Mouse (Mus musculus) intestine, embryonic 15.5 days (tissue): ENCODE results near the gene Glra4. TPM values are rescaled to one million over a fixed set of nuclear protein-coding genes. Genes with fewer than 3 reads are reported as not detected.
A peak's percentile ranks its signal among the peaks of the same experiment; 100 is the strongest.
"Not testable (repeated sequence)": the region's sequence is repeated elsewhere in the genome, so short reads cannot be mapped to it uniquely, and the experiment has no call there.

Experiments
- ATAC-seq: fragments of 200-750 bp; cut with Nextera tagmentation; 2 replicates; pipeline ENCODE4 v1.8.0; 2017; ENCODE audit warnings: moderate TSS enrichment, moderate library complexity
- H3K27ac ChIP-seq: fragments of 300-500 bp; sonication (generic); 2 replicates; pipeline ENCODE4 v1.5.1; 2015; ENCODE audit warnings: mild to moderate bottlenecking, inconsistent platforms
- H3K27me3 ChIP-seq: fragments of 300-500 bp; sonication (generic); replicated peaks from 2 replicates; pipeline ENCODE4 v1.6.1; 2015; ENCODE audit warnings: inconsistent platforms
- H3K36me3 ChIP-seq: fragments of 300-500 bp; sonication (generic); 2 replicates; pipeline ENCODE4 v1.6.1; 2015; ENCODE audit warnings: inconsistent platforms
- H3K4me1 ChIP-seq: fragments of 300-500 bp; sonication (generic); replicated peaks from 2 replicates; pipeline ENCODE4 v1.6.1; 2015; ENCODE audit warnings: inconsistent platforms
- H3K4me2 ChIP-seq: fragments of 300-500 bp; sonication (generic); replicated peaks from 2 replicates; pipeline ENCODE4 v1.6.1; 2015; ENCODE audit warnings: mild to moderate bottlenecking, inconsistent platforms
- H3K4me3 ChIP-seq: fragments of 300-500 bp; sonication (generic); replicated peaks from 2 replicates; pipeline ENCODE4 v1.5.1; 2015; ENCODE audit warnings: inconsistent platforms
- H3K9ac ChIP-seq: fragments of 300-500 bp; sonication (generic); 2 replicates; pipeline ENCODE4 v1.6.1; 2015; ENCODE audit warnings: inconsistent platforms
- H3K9me3 ChIP-seq: fragments of 300-500 bp; sonication (generic); 2 replicates; pipeline ENCODE4 v1.6.1; 2016; ENCODE audit warnings: inconsistent platforms
- WGBS: fragments of 180-500 bp; shearing (Covaris S2); methylation state at CpG from one replicate; pipeline ENCODE4 v1.1.7; 2015; 5-methylcytosine and 5-hydroxymethylcytosine counted together
- polyA plus RNA-seq: library from polyadenylated mRNA; unstranded; fragments of >200 nt; fragmentation: Nextera tagmentation; extraction: Ambion mirVana; gene quantifications from 2 replicates; pipeline ENCODE4 v1.2.1, GENCODE M21; 2015

Glra4 gene
- polyA plus RNA-seq, 1 experiment from 2014 or later = not detected

DNA sequence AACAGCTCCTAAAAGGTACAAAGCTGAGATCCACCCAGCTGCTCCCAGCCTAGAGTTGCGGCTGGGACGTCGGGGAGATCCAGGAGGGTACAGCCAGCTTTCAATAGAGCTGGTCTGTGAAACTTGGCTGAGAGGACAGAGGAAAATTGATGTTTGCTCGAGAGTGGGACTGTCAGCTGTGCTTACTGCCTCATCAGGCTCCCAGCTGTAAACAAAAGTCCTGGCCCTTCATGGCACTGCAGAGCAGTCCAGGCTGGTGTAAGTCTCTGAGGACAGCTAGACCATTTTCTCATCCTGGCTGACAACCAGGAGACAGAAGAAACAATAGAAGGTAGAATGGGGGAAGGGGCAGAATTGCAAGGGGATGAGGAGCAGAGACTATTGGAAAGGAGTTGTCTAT lies 30.6 kb downstream of the Glra4 start:
- no peak for ATAC-seq
- H3K4me3 ChIP-seq = no peak overlapping the region
- H3K4me2 ChIP-seq = no peak overlapping the region
- no peak overlapping the region for H3K27ac ChIP-seq
- H3K9ac ChIP-seq = no peak overlapping the region
- H3K4me1 ChIP-seq = no peaks in the 10 kb centered on the region
- 79% methylated on average over 4 of the region's 4 CpGs for WGBS
- H3K36me3 ChIP-seq = no peaks in the 10 kb centered on the region
- no peaks in the 10 kb centered on the region for H3K9me3 ChIP-seq
- H3K27me3 ChIP-seq = no peaks in the 10 kb centered on the region

DNA sequence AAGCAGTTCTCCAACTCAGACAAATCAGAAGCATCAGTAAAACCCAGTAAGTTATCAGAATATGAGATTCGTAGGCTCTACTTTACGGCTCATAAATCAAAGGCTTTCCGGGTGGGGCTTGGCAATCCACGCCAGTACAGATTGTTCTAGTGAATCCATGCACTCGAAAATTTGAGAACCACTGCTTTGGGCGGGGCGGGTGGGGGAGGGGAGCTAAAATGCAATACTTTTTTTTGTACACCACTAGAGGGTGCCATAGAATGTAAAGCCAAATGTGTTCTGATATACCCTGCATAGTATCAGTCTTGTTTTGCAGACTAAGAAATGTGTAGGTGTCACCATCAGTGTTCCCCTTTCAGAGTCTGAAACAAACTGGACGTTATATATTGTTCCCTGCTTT lies 35.3 kb downstream of the Glra4 start:
- Histone ChIP-seq H3K36me3 (no peaks in the 10 kb centered on the region), H3K4me1 (no peaks in the 10 kb centered on the region), H3K4me3 (no peak overlapping the region), H3K9ac (no peak overlapping the region), H3K9me3 (no peaks in the 10 kb centered on the region), H3K27me3 (no peaks in the 10 kb centered on the region), H3K4me2 (no peak overlapping the region), H3K27ac (no peak overlapping the region)
- no peak for ATAC-seq
- 65% methylated on average over 8 of the region's 8 CpGs for WGBS

DNA sequence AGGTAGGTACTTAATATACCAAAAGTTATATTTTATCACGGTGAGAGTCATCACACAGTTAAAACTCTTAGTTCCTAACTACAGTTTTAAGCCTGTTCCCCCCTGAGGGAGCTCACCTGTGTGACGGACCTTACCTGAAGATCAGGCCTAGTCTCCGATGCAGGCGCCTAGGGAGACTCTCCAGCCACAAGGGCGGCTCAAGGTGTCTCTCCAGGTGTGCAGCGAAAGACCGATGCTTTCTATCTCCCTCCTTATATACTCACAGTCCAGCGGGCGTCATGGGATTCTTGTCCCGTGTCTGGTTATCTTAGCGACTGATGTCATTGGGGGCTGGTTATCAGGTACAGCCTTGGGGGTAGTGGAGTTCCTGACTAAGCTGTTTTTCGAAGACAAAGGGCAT lies 36.5 kb downstream of the Glra4 start, which contains the start of gene Morf4l2:
Gene Morf4l2, minus strand, starts transcription at position 232 of the 400 bp plus-strand sequence.
- Histone ChIP-seq H3K4me1 (no peaks in the 10 kb centered on the region), H3K27me3 (no peaks in the 10 kb centered on the region), H3K27ac (peak within 1 kb of the TSS; percentile 88), H3K4me3 (peak within 1 kb of the TSS; percentile 44), H3K36me3 (no peaks in the 10 kb centered on the region), H3K9ac (peak within 1 kb of the TSS; percentile 53), H3K4me2 (peak within 1 kb of the TSS; percentile 48), H3K9me3 (no peaks in the 10 kb centered on the region)
- 82% methylated on average over 12 of the region's 12 CpGs for WGBS
- ATAC-seq = no peak

DNA sequence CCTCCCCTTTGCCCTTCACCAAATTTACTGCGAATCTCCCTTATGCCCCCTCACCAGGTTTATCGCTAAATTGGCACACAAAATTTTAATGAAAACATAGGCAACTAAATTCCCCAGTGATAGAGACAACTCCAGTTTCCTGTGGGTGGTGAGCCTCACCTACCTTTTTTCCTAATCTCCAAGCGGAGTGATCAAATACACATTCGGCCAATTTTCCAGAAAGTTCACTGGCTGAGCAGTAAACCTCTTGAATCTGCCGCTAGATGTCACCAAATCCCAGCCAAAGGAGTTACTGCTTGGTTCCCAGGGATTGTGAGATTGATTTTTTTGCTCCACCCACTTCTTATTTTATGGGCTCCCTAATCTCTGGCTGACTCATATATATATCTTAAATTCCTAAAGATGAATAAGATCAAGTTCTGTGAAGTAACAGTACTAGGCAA lies 37.3 kb downstream of the Glra4 start:
- Histone ChIP-seq H3K36me3 (no peaks in the 10 kb centered on the region), H3K27me3 (no peaks in the 10 kb centered on the region), H3K9ac (peak overlapping the region; percentile 53), H3K4me2 (peak overlapping the region; percentile 48), H3K9me3 (no peaks in the 10 kb centered on the region), H3K4me3 (peak overlapping the region; percentile 44), H3K4me1 (no peaks in the 10 kb centered on the region), H3K27ac (peak overlapping the region; percentile 88)
- WGBS = 33% methylated on average over 5 of the region's 5 CpGs
- ATAC-seq = no peak

DNA sequence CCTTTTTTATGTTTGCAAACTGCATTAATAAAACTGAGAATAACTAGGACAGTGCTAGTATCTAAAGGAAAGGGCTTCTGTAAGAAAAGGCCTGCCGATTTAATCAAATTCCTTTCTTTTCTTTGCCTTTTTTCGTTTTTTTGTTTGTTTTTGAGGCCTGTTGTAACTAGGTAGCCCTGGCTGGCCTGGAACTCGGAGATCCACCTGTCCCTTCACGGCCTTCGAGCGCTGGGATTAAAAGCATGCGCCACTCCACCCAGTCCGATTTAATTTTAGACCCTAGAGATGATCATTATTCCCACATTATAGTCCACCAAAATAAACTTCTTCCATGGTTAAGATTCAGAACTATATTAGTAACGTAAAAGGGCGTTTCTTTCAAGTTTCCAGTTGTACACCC lies 37.7 kb downstream of the Glra4 start:
- ATAC-seq = no peak
- WGBS = 30% methylated on average over 10 of the region's 10 CpGs
- no peaks in the 10 kb centered on the region for H3K27me3 ChIP-seq
- H3K36me3 ChIP-seq = no peaks in the 10 kb centered on the region
- H3K9ac ChIP-seq = peak overlapping the region; percentile 53
- H3K4me1 ChIP-seq = no peaks in the 10 kb centered on the region
- no peaks in the 10 kb centered on the region for H3K9me3 ChIP-seq
- peak overlapping the region; percentile 48 for H3K4me2 ChIP-seq
- H3K4me3 ChIP-seq = peak overlapping the region; percentile 44
- H3K27ac ChIP-seq = peak overlapping the region; percentile 88

DNA sequence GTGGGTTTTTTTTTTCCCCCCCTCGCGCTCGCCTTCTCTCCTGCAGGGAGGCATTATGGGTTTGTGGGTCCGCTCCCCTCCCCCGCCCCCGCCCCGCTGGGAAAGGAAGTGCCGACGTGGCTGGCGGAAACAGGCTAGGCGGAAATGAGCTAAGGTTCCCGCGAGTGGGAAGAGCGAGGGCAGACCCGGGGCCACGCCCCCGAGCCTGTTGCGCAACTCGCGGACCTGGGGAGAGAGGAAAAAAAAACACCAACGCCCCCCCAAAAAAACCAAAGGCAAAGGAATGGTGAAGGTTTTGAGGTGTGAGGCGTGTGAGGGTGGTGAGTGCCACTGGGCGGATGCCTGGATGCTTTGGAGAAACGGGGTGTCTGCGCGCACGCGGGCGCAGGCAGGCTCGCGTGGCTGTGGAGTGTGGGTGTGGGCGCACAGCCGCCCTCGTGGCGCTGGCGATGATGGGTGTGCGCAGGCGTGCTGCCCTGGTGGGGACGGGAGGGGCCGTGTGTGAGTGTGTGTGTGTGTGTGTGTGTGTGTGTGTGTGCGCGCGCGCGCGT lies 38.2 kb downstream of the Glra4 start:
- no peaks in the 10 kb centered on the region for H3K4me1 ChIP-seq
- H3K9me3 ChIP-seq = no peaks in the 10 kb centered on the region
- peak overlapping the region; percentile 88 for H3K27ac ChIP-seq
- WGBS = 19% methylated on average over 46 of the region's 46 CpGs
- peak; percentile 88 for ATAC-seq
- peak overlapping the region; percentile 53 for H3K9ac ChIP-seq
- H3K4me3 ChIP-seq = peak overlapping the region; percentile 44
- H3K4me2 ChIP-seq = peak overlapping the region; percentile 48
- H3K27me3 ChIP-seq = no peaks in the 10 kb centered on the region
- H3K36me3 ChIP-seq = no peaks in the 10 kb centered on the region

DNA sequence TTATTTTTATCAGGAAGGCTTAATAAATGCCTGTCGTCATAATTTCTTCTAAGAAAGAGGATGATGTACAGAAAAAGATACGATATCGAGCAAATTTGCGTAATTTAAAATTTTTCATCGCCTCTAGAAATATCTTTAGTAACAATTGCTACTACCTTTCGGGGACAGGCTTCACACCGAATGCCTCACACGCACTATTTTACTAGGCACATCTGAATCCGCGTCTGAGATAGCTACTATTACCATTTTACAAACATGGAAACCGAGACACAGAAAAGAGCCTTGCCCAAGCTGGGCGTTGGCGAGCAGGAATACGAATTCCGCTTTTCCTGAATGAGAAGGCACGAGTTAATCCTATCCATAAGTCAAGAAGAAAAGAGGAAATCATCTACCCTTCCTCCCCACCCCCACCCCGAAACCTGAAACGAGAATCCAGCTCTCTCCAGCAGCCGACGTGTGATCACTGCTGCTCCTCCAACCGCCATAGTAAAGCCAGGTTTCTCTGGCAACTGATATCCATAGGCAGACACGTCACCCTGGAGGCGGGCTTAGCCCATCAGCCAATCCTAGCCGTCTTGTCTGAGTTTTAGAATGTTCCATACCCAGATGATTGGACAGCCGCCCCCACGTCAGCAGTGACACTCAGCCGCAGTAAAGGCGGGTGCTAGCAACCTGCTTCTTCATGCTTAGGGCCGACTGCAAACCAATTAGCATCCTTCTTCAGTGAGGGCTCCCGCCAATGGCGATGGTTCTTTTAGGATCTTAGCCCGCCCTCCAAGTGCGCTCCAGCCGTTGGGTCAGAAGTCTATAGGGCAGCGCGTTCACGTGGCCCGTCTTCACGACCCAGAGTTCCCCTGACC lies 38.9 kb downstream of the Glra4 start:
- Histone ChIP-seq H3K36me3 (no peaks in the 10 kb centered on the region), H3K4me3 (peak overlapping the region; percentile 45), H3K27ac (peak overlapping the region; percentile 88), H3K9me3 (no peaks in the 10 kb centered on the region), H3K9ac (peak overlapping the region; percentile 47), H3K4me1 (no peaks in the 10 kb centered on the region), H3K27me3 (no peaks in the 10 kb centered on the region), H3K4me2 (no peak overlapping the region)
- WGBS = 22% methylated on average over 39 of the region's 39 CpGs
- peak; percentile 97 for ATAC-seq

DNA sequence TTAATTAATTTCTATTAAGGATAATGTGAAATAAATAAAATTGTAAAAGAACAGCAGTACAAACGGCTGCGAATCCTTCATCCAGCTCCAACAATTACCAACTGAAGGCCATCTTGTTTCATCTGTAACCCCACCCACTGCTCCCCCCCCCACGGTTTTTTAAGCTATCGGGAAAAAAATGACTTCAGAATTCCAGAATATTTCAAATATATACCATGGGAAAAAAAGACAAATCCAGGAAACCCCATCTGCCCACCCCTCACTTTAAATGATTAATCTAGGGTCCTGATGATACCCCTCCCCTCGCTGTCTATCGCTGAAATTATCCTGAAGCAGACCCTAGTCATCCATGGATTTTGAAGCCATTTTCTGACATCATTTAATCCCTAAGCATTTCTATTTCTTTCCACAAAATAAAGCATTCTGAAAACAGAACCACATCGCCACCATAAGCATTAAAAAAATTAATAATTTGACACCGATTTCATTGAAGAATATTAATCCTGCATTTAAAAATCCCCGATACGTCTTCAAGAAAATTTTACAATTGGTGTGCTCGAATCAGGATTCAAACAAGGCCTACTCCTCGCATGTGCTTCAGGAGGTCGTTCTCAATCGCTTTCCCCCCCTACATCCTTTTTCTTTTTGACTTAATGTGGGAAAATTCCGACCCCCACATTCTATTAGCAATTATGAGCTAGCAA lies 39.7 kb downstream of the Glra4 start:
- Histone ChIP-seq H3K4me1 (no peaks in the 10 kb centered on the region), H3K4me3 (peak overlapping the region; percentile 45), H3K36me3 (no peaks in the 10 kb centered on the region), H3K9me3 (no peaks in the 10 kb centered on the region), H3K4me2 (0 out of 2 replicates have a peak overlapping the region, but pooled peaks have one; percentile 6), H3K27ac (no peak overlapping the region), H3K27me3 (no peaks in the 10 kb centered on the region), H3K9ac (peak overlapping the region; percentile 47)
- 24% methylated on average over 15 of the region's 15 CpGs for WGBS
- ATAC-seq = no peak

DNA sequence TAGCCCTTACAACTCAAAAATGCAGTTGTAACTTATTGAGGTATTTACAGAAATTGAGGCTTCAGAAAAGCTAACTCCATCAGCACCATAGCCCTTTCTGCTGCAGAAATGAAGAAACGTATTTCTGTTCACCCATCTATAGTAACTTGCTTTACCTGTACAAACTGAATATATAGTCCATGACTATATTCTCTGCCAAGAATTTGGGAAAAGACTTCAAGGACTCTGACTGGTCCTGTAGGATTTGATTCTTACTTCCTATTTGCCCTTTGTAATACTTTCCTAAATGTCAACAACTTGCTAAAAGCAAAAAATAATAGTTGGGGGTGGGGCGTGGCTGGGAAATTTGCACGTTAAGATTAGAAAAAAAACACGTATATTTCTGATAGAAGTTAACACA lies 47.9 kb downstream of the Glra4 start:
- H3K4me1 ChIP-seq = no peaks in the 10 kb centered on the region
- no peak overlapping the region for H3K4me3 ChIP-seq
- H3K9me3 ChIP-seq = no peaks in the 10 kb centered on the region
- WGBS = 85% methylated on average over 4 of the region's 4 CpGs
- no peaks in the 10 kb centered on the region for H3K36me3 ChIP-seq
- no peak overlapping the region for H3K4me2 ChIP-seq
- no peak for ATAC-seq
- no peaks in the 10 kb centered on the region for H3K27me3 ChIP-seq
- no peak overlapping the region for H3K27ac ChIP-seq
- no peak overlapping the region for H3K9ac ChIP-seq

DNA sequence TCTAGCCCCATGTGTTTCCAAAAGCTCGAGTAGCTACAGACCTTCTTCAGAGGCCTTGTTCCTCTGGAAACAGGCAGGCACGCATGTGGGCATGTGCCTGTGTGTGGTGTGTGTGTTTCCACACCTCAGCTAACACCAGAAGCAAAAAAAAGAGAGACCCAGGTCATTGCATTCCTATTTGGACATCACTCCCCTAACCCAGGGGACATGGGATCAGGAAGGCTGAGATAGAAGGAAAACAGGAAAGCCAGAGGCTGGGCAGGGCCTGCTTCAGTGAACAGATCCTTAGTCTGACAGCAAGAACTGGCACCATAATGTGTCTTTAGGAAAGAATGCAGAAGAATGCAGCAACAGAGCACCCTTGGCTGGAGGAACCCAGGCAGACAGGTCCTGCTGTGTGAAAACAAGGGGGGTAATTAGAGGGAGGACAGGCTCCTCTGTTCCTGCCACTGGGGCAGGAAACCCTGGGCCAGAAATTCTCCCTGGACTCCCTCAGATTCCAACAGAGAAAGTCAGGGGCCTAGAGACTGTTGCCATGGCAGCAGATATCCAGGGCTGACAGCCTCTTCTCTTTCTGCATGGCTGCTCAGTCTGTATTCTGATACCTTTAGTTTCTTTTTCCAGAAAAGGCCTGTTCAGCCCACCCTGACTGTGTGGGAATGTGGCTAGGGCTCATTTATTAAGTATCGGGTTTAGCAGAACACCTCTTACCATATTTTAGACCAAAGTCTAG lies 65.0 kb downstream of the Glra4 start:
- H3K27ac ChIP-seq, H3K9ac ChIP-seq, H3K4me3 ChIP-seq, ATAC-seq, H3K9me3 ChIP-seq, H3K4me2 ChIP-seq, H3K27me3 ChIP-seq, H3K4me1 ChIP-seq, H3K36me3 ChIP-seq: not testable (repeated sequence)
- WGBS = 67% methylated on average over 3 of the region's 3 CpGs

DNA sequence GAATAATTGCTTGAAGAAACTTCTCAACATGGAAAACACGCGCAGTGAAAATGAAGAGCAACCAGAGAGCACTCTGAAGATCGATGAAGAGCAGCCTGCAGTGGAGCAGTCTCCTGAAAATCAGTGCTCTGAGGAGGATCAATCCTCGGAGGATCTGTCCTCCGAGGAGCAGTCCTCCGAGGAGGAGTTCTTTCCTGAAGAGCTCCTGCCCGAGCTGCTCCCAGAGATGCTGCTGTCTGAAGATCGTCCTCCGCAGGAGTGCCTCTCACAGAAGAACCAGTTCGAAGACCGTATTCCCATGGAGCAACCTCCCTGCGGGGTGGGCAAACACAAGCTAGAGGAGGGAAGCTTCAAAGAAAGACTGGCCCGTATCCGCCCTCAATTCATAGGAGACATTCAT lies 71.2 kb downstream of the Glra4 start:
- Histone ChIP-seq H3K36me3 (no peaks in the 10 kb centered on the region), H3K4me2 (peak overlapping the region; percentile 56), H3K9ac (peak overlapping the region; percentile 39; the same call in 1 of the 2 replicates), H3K4me3 (peak overlapping the region; percentile 45), H3K27me3 (no peaks in the 10 kb centered on the region), H3K9me3 (no peaks in the 10 kb centered on the region), H3K4me1 (no peaks in the 10 kb centered on the region), H3K27ac (peak overlapping the region; percentile 51; the same call in 1 of the 2 replicates)
- peak; percentile 28; the same call in 1 of the 2 replicates for ATAC-seq
- WGBS = 29% methylated on average over 14 of the region's 14 CpGs
